14 mouse cellular contexts compared by ENCODE assay signal in genomic region chr10:14035607-14036006, GRCm38 (mm10).
"Had no signal": no experiment of that assay in that cellular context is flagged by ENCODE, and none has a peak within 500 bp of the region (broad histone marks: within the 10 kb centered on the region; RNA-seq: fewer than 3 reads in every experiment).

No protein-coding gene starts in this region.

- H3K9ac ChIP-seq: liver, embryonic 13.5 days; liver, postnatal 0 days; midbrain, embryonic 12.5 days; neural tube, embryonic 15.5 days had no signal

- H3K27ac ChIP-seq: left cerebral cortex, adult 2 months; limb, embryonic 10.5 days; liver, embryonic 13.5 days; macrophage; midbrain, embryonic 12.5 days; neural tube, embryonic 15.5 days had no signal

- H3K27me3 ChIP-seq: liver, embryonic 13.5 days; megakaryocyte, embryonic 14.5 days; midbrain, embryonic 12.5 days; neural tube, embryonic 15.5 days had no signal

- H3K4me2 ChIP-seq: liver, embryonic 13.5 days; midbrain, embryonic 12.5 days; neural tube, embryonic 15.5 days had no signal

- H3K4me1 ChIP-seq: limb, embryonic 10.5 days; liver, embryonic 13.5 days; midbrain, embryonic 12.5 days had no signal

- H3K36me3 ChIP-seq: limb, embryonic 10.5 days; liver, embryonic 13.5 days; midbrain, embryonic 12.5 days; neural tube, embryonic 15.5 days had no signal

- H3K9me3 ChIP-seq: limb, embryonic 10.5 days; liver, embryonic 13.5 days; midbrain, embryonic 12.5 days; neural tube, embryonic 15.5 days had no signal

- ATAC-seq: intestine, postnatal 0 days; liver, postnatal 0 days had no signal

- DNase-seq: kidney, postnatal 25 days; liver, embryonic 13.5 days; liver, postnatal 0 days; right cerebral cortex, adult 18-20 months; right cerebral cortex, postnatal 25 days; thymus, adult 18-20 months; thymus, postnatal 14 days had no signal

- H3K4me3 ChIP-seq: left cerebral cortex, adult 2 months; limb, embryonic 10.5 days; liver, embryonic 13.5 days; megakaryocyte, embryonic 14.5 days; midbrain, embryonic 12.5 days; neural tube, embryonic 15.5 days had no signal
